Mouse (Mus musculus) left cerebral cortex, postnatal 10 days (tissue): ENCODE measurements around the gene Aqp12. TPM values are rescaled to one million over a fixed set of nuclear protein-coding genes. Genes with fewer than 3 reads are reported as not detected.
A peak's percentile ranks its signal among the peaks of the same experiment; 100 is the strongest.

Experiments used
- DNase-seq, 2 experiments: peaks; one replicate each; pipeline ENCODE4 v3.0.0; 2021 to 2022; ENCODE audit warnings: low spot score in 2 of 2, mixed read lengths in 1 of 2; ENCODE audit errors: extremely low spot score in 1 of 2
- intact Hi-C: fragments of 180-260 bp; cut with DNase I; formaldehyde crosslinking; loops from one replicate; pipeline ENCODE4 v1.15.1; 2025
- total RNA-seq, 2 experiments: library from RNA; stranded (reverse); gene quantifications; 2 replicates each; pipeline ENCODE4 v1.2.3; 2021

The Aqp12 gene
- total RNA-seq, 2 experiments from 2014 or later = not detected

DNA sequence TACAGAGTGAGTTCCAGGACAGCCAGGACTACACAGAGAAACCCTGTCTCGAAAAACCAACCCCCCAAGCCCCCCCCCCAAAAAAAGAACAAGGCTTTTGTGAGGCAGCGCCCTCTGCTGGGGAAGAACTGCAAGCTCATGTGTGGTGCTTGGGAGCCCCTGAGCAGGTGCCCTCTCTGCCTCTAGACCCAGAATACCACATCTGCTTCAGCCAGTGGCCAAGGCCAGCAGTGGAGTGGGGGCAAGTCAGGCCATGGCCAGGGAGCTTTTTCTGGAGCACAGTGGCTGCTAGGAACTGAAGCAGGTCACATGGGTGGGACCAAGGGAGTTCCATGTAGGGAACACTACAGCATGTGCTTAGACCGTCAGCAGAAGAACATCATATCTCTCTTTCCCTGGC, 4.6 kb downstream of the Aqp12 start:
- no peak for DNase-seq
- intact Hi-C loops = no loop called here

DNA sequence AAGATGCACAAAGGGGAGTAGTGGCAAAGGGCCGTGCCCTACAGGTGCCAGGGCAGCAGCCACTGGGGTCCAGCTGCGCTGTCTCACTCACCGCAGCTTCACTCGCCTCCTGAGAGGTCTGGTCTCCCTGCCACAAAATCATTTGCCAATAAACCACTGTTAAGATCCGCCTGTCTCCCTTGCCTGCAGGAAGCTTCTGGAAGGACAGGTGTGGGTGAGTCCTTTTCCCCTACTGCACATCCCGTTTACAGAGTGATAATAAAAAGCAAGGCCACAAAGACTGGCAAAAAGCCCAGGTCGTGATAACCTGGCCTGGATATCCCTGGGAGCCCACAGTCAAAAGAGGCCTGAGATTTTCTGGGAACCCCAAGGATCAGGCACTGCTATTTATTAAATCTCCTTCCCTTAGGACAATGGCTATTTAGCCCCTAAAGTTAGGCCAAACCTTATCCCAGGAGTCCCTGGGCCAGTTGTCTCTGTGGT, 6.0 kb downstream of the Aqp12 start:
- no peak for DNase-seq
- intact Hi-C loops = loop anchor here (2.0 kb wide), 1 partner anchor 55 kb away; no protein-coding TSS in a partner anchor

DNA sequence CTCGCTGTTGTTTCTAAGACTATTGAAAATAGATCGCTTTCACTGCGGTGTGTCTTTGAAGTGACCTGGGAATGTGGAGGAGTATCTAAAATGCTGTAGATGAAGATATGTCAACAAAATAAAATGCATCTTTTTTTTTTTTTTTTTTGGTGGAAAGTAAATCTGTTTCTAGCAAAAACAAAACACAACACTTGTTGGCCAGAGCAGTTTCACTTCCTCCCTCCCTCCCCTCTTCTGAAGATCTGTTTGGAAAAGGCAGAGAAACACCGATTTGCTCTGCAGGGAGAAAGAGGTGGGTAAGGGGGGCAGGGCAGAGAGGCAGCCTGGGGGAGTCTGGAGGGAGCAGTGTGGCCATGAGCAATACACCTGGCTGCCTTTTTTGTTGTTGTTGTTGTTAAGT, 7.2 kb downstream of the Aqp12 start:
- intact Hi-C loops = loop anchor here (2.0 kb wide), 1 partner anchor 57 kb away; no protein-coding TSS in a partner anchor
- no peak for DNase-seq

DNA sequence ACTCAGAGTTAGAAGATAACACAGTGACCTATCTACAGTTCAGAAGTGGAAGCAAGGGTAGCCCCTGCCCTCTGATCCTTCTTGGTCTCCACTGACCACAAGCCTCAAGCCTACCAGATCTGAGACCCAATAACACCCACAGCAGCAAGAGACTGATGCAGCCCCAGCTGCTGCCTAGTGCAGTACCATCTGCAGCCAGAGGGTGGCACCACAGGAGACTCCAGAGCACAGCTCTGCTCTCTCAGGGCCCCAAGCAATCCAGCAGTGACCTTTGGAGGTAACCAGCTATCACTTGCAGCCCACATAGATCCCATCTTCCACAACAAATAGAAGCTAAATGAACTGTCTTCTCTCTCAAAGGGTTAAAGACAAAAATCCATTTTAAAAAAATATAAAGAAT, 8.3 kb downstream of the Aqp12 start:
- intact Hi-C loops = no loop called here
- DNase-seq = peak; percentile 62 to 86

DNA sequence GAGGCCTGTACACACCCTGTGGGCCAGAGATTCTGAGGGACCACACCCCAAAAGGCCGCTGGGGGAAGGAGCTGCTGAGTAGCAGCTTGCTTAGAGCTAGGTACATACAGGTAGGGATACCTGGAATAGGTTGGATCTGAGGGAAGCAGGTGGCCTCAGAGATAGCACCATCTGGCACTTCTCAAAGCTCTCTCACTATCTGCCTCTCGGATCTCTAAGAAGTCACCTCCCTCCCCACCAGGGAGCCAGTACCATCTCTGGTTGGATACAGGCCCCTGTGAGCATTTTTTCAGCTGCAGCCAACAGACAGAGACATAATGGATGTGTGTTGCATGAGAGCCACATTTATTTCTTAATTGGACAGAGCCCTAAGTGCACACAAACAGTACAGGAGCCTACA, 9.0 kb downstream of the Aqp12 start:
- intact Hi-C loops = no loop called here
- no peak for DNase-seq

DNA sequence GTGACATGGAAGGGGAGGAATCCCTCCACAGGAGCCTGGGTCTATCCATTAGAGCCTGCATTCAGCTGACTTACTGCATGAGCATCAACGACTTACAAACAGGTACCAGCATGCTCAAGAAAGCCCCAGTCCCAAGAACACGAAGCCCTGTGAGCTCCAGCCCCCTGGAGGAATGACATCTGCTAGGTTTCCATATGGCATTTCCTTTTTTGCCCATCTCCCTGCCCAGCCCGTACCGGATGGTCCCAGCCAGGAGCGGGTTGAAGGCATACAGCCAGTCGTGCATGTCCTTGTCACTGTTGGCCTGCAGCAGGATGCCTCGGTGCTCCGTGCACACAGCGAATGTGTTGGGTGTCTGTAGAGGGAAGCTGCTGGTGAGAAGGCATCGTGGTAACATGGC, 12.6 kb downstream of the Aqp12 start:
- intact Hi-C loops = no loop called here
- no peak for DNase-seq

DNA sequence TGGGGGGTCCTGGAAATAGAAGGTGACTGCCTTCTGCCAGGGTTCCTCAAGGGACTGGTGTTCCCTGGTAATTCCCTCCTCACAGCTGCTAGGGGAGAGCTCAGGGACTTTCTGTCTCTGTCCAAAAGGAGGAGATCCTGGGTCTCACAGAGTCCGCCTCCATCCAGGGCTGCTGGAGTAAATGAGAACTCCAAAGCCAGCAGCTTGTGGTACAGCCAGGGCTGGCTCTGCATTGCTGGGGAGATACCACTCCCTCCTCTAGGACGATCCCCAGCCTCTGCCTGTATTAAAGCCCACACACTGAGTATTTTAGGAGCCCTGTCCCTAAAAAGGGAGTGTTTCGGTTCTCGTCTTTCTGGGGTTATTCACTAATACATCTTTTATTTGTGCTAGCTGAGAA, 14.5 kb downstream of the Aqp12 start:
- intact Hi-C loops = no loop called here
- no peak for DNase-seq

DNA sequence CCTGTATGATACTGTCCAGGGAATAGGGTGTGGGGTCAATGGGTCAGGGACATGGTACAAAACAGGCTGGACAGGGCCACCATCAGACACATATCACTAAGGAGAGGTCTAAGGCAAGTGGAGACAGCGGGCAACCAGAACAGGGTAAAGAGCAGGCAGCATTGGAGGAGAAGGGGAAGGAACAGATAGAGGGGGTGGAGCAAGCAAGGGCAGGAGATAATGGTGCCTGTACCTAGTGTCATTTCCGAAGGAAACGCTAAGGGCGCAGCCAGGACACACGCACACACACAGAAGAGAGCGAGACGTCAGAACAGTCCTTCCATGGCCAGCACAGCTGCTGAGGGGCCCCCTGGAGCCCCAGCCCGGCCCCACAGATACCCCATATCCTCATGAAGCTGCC, 20.5 kb downstream of the Aqp12 start:
- DNase-seq = no peak
- intact Hi-C loops = no loop called here

DNA sequence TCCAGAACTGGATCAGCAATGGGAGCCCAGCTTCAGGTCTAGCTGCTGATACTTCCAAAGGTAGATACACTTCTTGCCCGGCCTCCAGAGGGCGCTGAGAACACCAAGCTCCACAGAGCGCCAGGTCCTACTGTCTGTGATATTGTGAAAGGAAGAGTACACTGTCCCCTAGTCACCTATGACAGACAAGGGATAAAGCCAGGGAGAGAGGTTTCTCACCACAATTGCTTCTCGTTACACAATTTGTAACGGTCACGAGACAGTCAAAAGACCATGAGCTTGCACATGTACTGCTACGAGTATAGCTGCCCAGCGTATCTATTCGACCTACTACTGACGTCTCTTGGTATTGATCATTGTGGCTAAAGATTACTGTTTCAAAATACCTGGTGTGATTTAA, 23.3 kb downstream of the Aqp12 start:
- intact Hi-C loops = no loop called here
- no peak for DNase-seq

DNA sequence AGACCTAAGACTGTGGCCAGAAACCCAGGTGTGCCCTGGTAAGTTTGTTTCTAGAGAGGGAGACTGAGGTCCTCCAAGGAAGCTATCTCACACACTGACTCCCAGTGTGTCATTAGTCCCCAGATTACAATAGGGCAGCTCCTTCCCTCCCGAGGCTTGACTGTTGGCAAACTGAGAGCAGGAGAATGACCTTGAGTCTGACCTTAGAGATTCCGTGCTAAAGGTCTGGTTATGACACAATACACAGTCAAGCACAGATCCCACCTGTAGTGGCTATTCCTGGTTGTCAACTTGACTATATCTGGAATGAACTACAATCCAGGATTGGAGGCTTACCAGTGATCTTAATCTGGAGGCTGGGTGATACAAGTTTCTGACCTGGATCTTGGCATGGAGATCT, 23.9 kb downstream of the Aqp12 start:
- intact Hi-C loops = no loop called here
- DNase-seq = no peak

DNA sequence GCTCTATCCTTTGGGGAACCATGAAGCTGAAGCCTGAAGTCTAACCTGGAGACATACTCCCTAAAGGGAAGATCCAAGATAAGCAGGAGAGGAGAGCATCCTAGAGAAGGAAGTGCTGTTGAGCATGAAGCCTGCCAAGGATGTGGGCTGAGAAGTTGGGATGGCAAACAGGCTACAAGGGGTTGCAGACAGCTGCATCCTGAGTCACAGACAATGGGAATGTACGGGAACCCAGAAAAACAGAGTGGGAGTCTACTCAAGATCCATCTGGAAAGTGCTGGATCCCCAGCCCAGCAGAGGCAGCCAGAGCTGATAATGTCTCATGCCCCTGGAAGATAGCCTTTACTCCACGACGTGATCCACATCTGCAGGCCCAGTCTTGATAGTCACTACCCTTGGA, 25.1 kb downstream of the Aqp12 start:
- intact Hi-C loops = no loop called here
- no peak for DNase-seq

DNA sequence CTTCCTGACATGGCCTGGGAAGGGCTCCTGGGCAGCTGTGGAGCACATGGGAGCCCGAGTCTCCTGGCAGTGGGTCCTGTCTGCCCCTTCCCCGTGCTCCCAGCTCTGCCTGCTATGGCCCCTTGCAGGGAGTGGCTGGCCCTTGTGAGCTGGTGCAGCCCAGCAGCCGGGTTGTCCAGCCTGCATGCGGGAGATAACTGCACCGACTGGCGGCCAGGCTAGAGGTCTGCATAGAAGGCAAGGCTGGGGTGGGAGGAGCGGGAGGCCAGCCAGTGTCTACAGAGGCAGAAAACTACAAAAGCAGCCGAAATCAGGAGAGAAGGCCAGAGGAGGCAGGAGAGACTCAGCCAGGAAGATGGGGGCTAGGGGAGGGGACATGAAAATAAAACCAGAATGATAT, 27.9 kb downstream of the Aqp12 start:
- intact Hi-C loops = no loop called here

DNA sequence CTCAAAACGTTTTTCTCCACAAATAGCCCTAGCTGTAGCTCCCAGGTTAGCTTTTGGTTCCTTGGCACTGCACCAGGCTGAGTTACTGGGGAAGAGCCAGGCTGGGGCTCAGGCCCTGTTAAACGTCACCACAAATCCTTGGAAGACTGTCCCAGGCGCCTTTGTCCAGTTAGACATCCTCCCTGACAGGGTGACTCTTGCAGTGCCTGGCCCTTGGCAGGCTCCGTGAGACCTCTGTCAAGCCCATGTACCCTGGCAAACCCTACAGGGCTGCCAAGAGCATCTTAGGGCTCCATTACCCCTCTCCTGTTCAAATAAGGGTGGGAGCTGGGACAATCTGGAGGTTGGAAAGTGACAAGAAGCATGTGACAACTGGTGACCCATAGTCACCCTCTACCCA, 29.8 kb downstream of the Aqp12 start:
- DNase-seq = no peak
- intact Hi-C loops = no loop called here

More for the DNA sequence above, 27.9 kb downstream of the Aqp12 start:
- DNase-seq = no peak

DNA sequence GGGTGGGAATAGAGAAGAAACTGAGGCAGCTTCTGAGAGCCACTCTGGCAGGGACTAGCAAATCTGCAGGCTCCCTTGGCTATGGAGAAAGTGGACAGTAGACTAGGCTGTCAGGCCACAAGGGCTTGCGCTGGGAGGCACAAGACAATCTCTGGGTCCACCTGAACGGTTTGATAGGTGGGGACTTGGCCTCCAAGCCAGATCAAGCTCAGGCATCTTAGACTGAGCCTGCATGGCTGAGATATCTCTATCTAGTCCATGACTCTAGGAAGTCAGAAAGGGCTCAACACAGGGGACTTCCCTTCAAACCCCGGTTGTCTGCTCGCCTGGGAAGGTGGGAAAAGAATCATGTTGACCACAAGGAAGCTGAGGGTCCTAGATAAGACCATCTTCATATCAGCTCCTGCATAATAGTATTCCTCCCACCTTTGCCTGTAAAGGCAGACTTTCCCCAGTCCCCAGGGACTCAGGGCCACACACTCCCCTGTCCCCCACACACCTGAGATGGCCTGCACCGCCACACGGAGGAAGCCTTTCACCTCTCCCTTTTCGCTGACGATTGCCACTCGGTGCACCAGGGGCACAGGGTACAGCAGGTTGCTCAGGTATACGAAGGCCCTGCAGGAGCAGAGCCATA, 40.1 kb downstream of the Aqp12 start:
- DNase-seq = no peak
- intact Hi-C loops = no loop called here

DNA sequence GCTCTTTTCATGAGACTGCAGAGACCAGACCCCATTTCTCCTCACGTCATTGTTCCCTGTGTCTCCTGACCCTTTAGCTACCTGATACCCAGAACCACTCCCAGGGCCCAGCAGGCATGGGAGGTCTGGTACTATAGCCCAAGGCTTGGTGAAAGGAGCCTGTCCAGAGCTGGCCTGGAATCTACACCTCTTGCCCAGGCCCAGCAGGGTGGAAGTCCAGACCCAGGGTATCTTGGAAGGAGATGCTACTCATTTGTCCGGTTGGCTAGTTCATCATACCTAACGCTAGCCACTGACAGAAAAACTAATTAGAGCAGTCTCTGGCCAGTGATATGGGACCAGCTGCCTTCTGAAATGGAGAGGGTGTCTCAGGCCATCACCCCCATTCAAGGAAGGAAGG, 43.9 kb downstream of the Aqp12 start:
- intact Hi-C loops = no loop called here

DNA sequence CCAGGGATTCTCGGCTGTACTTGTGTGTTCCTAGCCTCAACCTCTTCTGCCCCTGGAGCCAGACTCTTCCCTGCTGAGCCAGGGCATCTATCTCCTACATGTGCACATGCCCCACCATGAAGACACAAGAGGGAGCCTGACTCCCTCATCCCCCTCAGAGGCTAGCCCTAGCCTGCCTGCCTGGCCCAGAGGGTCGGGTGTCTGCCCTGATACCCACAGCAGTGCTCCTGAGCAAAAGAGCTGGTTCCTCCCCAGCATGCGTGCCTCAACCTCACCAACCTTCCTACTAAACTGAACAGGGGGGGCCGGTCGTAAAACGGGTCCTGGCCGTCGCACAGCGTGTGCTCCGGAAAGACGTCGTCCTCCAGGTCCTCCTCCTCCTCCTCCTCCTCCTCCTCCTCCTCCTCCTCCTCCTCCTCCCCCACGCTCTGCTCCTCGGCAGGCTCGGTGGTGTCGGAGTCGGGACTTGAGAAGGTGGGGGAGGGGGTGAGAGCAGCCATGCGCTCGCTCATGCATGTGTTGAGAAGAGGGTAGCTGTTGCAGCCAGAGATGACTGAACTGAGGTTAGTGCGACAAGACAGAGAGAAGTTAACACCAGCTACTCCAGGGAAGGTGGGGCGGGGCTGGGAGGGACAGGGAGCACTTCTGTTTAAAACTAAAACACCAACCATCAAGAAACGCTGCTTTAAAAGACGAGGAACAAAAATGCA, 45.1 kb downstream of the Aqp12 start:
- intact Hi-C loops = no loop called here
- DNase-seq = no peak

More for the DNA sequence above, 43.9 kb downstream of the Aqp12 start:
- no peak for DNase-seq

Other genes with a start within 250 kb of the Aqp12 start
- 100 to 1,000 TPM; 124 to 125 TPM for gene Gpc1, start 174.7 kb upstream of the Aqp12 start, total RNA-seq
- gene Ankmy1, start 103.4 kb upstream of the Aqp12 start, total RNA-seq = under 1 TPM in 1 of 2 experiments, not detected in 1; 0.17 TPM
- gene Dusp28, start 99.4 kb upstream of the Aqp12 start, total RNA-seq = 1 to 10 TPM; 7.1 to 7.2 TPM
- gene Rnpepl1, start 95.6 kb upstream of the Aqp12 start, total RNA-seq = 10 to 100 TPM; 41.5 to 41.7 TPM
- gene Capn10, start 72.0 kb upstream of the Aqp12 start, total RNA-seq = 10 to 100 TPM; 50.3 to 51.0 TPM
- gene Gpr35, start 55.5 kb upstream of the Aqp12 start, total RNA-seq = under 1 TPM; 0.11 to 0.22 TPM
- gene Kif1a, start 95.6 kb downstream of the Aqp12 start, total RNA-seq = 100 to 1,000 TPM; 908 to 919 TPM
- not detected for gene Agxt, start 128.9 kb downstream of the Aqp12 start, total RNA-seq
- gene 2310007B03Rik, start 154.6 kb downstream of the Aqp12 start, total RNA-seq = not detected
- gene Crocc2, start 162.4 kb downstream of the Aqp12 start, total RNA-seq = under 1 TPM; 0.16 to 0.17 TPM
- gene Sned1, start 229.5 kb downstream of the Aqp12 start, total RNA-seq = 1 to 10 TPM; 6.5 to 7.2 TPM